Mouse (Mus musculus): Measurements from ENCODE around the gene Aven. TPM values are rescaled to one million over a fixed set of nuclear protein-coding genes. Genes with fewer than 3 reads are reported as not detected.

Aven gene
- polyA plus RNA-seq, 1 experiment from 2014 or later = 6.5 TPM

DNA sequence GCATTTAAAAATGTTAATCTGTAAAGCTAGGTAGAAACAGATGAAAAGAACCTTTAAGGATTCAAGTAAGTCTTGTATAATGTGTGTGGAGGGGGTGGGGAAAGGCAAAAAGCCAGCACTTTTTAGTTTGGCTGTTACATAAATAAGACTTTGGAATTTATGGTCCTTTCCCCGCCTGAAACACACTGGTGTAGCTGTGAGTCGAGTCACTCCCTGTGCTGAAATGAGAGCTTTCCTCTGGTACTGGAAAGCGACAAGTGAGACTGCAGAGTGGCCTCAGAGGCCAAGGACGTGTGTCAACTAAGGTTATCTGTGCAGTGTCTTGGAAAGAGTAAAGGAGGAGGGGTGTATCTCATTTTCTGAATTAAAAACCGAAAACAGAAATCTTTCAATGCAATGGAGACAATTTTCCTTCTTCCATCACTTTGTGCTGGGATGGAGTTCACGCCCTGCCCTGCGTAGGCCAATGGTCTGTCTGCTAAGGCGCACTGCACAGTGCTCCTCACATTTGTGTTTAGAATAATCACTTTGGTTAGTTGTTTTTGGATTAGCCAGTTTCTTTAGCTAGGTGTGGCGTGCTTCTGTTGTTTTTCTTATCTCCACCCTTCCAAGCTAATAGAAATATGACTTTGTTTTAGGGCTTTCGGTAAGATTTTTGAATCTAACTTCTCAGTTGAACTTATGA is 40.2 kb downstream of the Aven start:
- peaks cover 8% of the 10 kb centered on the region; the same call in 1 of the 2 replicates for H3K4me1 ChIP-seq
- no peaks in the 10 kb centered on the region for H3K27me3 ChIP-seq
- WGBS = 83% methylated on average over 10 of the region's 10 CpGs
- no peak overlapping the region for H3K9ac ChIP-seq
- ATAC-seq (ENCODE audit: low FRiP score) = no peak
- no peaks in the 10 kb centered on the region for H3K36me3 ChIP-seq
- no peak overlapping the region for H3K4me2 ChIP-seq (replicated peaks)
- no peak overlapping the region for H3K4me3 ChIP-seq
- no peak overlapping the region for H3K27ac ChIP-seq
- H3K9me3 ChIP-seq (replicated peaks) = no peaks in the 10 kb centered on the region

DNA sequence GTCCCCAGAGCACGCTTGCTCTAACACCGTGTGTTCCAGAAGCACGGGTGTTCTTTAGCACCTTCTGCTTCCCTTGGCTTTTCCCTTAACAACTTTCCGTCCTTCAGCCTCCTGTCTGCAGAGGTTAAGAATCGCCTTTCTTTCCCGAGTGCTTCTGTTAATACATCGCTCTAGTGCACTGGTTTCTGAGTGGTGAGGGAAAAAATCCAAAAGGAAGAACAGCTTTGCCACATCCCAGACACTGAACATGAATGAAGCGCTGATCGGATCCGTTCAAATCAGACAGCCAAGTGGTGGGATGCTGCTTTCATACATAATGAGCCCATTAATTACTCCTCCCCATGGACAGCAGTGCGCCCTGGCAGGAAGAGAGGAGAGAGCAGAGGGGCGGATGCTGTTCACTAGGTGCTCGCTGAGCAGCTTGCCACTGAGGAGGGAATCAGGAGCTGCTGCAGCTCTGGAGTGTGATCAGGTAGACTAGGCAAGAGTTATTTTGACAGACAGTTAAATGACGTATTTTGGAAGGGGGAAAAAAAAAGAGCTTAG is 42.0 kb downstream of the Aven start:
- Histone ChIP-seq H3K36me3 (no peaks in the 10 kb centered on the region), H3K27me3 (no peaks in the 10 kb centered on the region), H3K27ac (no peak overlapping the region), H3K9me3 (replicated peaks) (no peaks in the 10 kb centered on the region), H3K4me1 (peaks cover 8% of the 10 kb centered on the region; the same call in 1 of the 2 replicates), H3K9ac (peak overlapping the region; percentile 15; the same call in 1 of the 2 replicates), H3K4me2 (replicated peaks) (peak overlapping the region; percentile 27), H3K4me3 (no peak overlapping the region)
- ATAC-seq (ENCODE audit: low FRiP score) = peak; percentile 56; the same call in 1 of the 2 replicates
- 49% methylated on average over 14 of the region's 14 CpGs for WGBS

DNA sequence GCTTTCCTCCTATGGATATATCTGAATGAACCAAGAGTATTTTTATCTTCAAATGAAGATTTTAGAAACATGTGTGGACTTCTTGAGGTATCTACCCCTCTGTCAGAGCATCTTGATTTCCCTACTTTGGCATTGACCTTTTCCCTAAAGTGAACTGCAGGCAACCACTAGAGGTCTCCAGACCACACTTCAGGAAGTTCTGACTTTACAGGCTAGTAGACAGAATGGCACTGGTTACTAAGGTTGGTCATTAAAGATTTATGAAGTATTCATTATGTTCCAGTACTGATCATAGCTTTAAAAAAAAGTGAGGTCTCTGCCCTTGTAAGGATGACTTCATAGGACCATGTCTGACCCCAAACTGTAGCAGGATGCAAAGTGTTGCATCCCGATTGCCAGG is 46.0 kb downstream of the Aven start:
- Histone ChIP-seq H3K9ac (no peak overlapping the region), H3K27me3 (no peaks in the 10 kb centered on the region), H3K4me1 (peaks cover 13% of the 10 kb centered on the region), H3K36me3 (no peaks in the 10 kb centered on the region), H3K4me2 (replicated peaks) (no peak overlapping the region), H3K9me3 (replicated peaks) (no peaks in the 10 kb centered on the region), H3K4me3 (no peak overlapping the region), H3K27ac (no peak overlapping the region)
- WGBS = 95% methylated on average over 1 of the region's 1 CpGs
- no peak for ATAC-seq (ENCODE audit: low FRiP score)

DNA sequence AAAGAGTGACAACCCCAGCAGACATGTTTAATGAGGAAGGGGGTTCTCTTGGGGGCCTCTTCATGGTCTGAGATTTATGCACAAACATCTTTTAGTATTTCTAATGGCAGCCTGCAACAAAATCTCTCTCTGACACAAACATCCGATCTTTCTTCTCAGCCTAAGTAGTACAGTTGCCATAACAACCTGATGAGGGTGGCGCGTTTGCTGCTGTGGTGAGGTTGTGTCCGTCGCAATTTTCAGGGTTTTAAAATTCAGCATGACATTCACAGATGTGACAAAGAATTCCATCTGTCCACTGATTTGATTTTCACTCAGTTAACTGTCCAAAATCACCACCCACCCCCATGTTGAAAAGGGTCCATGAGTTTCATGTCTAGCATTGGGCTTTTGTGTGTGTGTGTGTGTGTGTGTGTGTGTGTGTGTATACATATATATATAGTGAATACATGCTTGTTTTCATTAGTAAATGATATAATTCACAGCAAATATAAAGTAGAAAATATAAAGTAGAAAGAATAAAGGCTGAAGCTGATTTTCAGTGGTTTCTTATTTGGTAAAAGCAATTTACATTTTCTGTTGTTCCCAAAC is 49.0 kb downstream of the Aven start:
- Histone ChIP-seq H3K4me3 (no peak overlapping the region), H3K27ac (no peak overlapping the region), H3K9ac (no peak overlapping the region), H3K27me3 (no peaks in the 10 kb centered on the region), H3K9me3 (replicated peaks) (no peaks in the 10 kb centered on the region), H3K4me1 (peaks cover 5% of the 10 kb centered on the region; the same call in 1 of the 2 replicates), H3K4me2 (replicated peaks) (no peak overlapping the region), H3K36me3 (no peaks in the 10 kb centered on the region)
- ATAC-seq (ENCODE audit: low FRiP score) = no peak
- 70% methylated on average over 5 of the region's 5 CpGs for WGBS

DNA sequence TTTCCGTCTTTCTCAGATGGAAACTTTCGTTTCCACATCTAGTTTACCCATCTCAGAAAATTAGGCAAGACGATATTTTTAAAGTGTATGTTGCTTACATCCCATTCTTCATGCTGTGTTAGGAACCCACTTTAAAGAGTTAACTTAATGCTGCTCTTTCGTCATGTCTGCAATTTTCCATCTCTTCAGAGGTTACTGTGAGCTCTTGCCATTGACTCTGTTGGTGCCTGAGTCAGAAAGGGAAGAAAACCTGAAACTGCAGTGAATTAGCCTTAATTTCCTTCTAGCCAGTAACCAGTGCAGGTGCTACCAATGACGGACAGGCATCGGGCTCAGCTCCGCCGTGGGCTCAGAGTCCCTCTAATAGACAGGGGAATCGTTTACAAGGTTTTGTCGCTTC is 63.8 kb downstream of the Aven start:
- 95% methylated on average over 10 of the region's 10 CpGs for WGBS
- ATAC-seq (ENCODE audit: low FRiP score) = no peak

DNA sequence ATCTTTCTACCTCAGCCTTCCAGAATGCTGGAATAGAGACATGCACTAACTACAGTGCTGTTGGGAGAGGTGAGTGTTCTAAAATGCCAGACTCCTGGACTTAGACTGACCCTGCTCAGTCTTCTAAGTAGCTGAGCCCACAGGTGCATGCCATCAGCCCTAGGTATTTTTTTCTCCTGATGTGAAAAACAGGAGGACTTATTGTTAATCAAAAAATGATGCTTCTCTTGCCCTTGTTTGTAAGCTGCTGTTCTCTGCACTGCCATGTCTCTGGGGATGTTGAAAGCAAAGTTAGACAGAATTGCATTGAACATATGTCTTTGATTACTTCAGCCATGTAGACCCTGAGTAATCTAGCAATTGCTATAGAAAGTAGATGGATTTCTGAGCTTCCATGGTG is 64.7 kb downstream of the Aven start:
- no peak overlapping the region for H3K4me3 ChIP-seq
- no peak overlapping the region for H3K27ac ChIP-seq
- H3K4me1 ChIP-seq = no peaks in the 10 kb centered on the region
- no peaks in the 10 kb centered on the region for H3K9me3 ChIP-seq (replicated peaks)
- H3K27me3 ChIP-seq = no peaks in the 10 kb centered on the region
- ATAC-seq (ENCODE audit: low FRiP score) = no peak
- no peaks in the 10 kb centered on the region for H3K36me3 ChIP-seq
- no peak overlapping the region for H3K4me2 ChIP-seq (replicated peaks)
- H3K9ac ChIP-seq = no peak overlapping the region

More for the DNA sequence above, 63.8 kb downstream of the Aven start:
- no peaks in the 10 kb centered on the region for H3K9me3 ChIP-seq (replicated peaks)
- no peak overlapping the region for H3K9ac ChIP-seq
- no peak overlapping the region for H3K27ac ChIP-seq
- no peak overlapping the region for H3K4me2 ChIP-seq (replicated peaks)
- no peaks in the 10 kb centered on the region for H3K36me3 ChIP-seq
- no peak overlapping the region for H3K4me3 ChIP-seq
- no peaks in the 10 kb centered on the region for H3K27me3 ChIP-seq
- H3K4me1 ChIP-seq = no peaks in the 10 kb centered on the region

DNA sequence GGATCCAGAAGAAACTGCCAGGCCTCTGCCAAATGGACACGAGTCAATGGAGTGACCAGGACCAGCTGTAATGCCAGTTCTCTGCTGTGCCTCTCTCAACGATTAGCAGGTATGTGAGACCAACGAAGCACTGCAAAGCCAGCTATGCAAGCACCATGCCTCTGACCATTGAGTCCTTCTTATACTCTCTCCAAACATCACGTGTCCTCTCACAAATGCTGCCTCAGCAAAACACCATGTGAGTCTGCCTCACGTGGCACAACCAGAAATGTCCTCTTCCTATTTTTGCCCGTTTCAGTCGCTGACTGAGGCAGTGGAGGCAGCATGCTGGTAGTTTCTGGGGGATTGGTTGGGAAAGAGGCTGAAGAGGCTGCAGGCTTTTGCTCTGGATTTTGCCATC is 68.8 kb downstream of the Aven start:
- H3K4me1 ChIP-seq = no peaks in the 10 kb centered on the region
- ATAC-seq (ENCODE audit: low FRiP score) = no peak
- H3K36me3 ChIP-seq = no peaks in the 10 kb centered on the region
- no peak overlapping the region for H3K4me2 ChIP-seq (replicated peaks)
- H3K4me3 ChIP-seq = no peak overlapping the region
- 91% methylated on average over 7 of the region's 7 CpGs for WGBS
- no peaks in the 10 kb centered on the region for H3K27me3 ChIP-seq
- H3K9ac ChIP-seq = no peak overlapping the region
- no peaks in the 10 kb centered on the region for H3K9me3 ChIP-seq (replicated peaks)
- H3K27ac ChIP-seq = no peak overlapping the region

DNA sequence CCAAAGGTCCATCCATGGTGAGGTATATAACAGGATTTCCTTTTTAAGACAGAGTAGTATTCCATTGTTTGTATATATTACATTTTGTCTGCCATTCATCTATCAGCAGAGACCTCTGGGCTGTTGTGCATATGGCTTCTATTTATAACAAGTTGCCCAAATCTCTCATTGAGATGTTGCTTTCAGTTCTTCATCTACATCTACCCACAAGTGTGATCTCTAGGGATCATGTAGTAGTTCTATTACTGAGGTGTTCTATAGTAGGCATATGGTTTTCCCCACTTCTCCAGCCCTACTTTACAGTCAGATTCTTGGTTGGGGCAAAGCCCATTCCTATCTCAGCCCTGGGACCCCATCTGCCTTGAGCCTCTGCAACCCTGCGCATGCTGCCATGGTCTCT is 72.3 kb downstream of the Aven start:
- WGBS = 100% methylated on average over 1 of the region's 1 CpGs
- H3K9ac ChIP-seq = no peak overlapping the region
- no peak overlapping the region for H3K4me2 ChIP-seq (replicated peaks)
- H3K9me3 ChIP-seq (replicated peaks) = no peaks in the 10 kb centered on the region
- H3K4me1 ChIP-seq = no peaks in the 10 kb centered on the region
- H3K4me3 ChIP-seq = no peak overlapping the region
- no peaks in the 10 kb centered on the region for H3K27me3 ChIP-seq
- ATAC-seq (ENCODE audit: low FRiP score) = no peak
- no peak overlapping the region for H3K27ac ChIP-seq
- no peaks in the 10 kb centered on the region for H3K36me3 ChIP-seq

DNA sequence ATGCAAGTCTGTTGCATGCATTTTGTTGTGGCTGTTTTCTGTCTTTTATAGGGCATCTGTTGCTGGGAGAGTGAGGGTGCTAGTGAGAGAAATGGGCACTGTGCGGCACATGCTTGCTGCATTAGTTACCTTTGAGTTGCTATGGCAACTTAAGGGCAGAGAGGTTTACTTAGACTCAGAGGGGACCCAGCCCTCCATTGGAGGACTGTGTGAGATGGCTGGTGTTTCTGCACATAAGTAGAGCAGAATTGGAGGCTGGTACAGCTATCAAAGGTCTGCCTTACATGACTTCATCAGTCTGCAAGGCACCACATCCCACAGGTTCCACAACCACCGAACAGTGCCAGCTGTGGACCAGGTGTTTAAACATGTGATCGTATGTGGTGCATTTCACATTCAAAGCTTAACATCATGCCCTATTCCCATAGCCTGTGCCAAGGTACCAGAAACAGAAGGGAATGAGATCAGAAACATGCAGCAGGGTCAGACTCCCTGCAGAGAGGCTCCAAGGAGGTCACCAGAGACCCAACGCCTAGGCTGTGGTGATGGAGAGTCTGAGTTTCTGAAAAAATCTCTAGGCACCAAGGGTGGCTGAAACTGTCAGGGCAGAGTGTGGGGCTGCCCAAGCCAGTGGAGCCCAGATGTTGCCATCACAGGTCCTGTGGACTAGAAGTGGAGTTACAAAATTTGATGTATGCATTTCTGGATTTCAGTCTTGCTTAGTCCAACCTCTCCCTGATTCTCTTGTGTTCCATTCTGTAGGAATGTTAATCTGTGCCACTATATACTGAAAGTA is 73.7 kb downstream of the Aven start:
- Histone ChIP-seq H3K36me3 (no peaks in the 10 kb centered on the region), H3K27ac (no peak overlapping the region), H3K4me3 (no peak overlapping the region), H3K9me3 (replicated peaks) (no peaks in the 10 kb centered on the region), H3K4me2 (replicated peaks) (no peak overlapping the region), H3K9ac (no peak overlapping the region), H3K27me3 (no peaks in the 10 kb centered on the region), H3K4me1 (no peaks in the 10 kb centered on the region)
- 64% methylated on average over 4 of the region's 4 CpGs for WGBS
- no peak for ATAC-seq (ENCODE audit: low FRiP score)

DNA sequence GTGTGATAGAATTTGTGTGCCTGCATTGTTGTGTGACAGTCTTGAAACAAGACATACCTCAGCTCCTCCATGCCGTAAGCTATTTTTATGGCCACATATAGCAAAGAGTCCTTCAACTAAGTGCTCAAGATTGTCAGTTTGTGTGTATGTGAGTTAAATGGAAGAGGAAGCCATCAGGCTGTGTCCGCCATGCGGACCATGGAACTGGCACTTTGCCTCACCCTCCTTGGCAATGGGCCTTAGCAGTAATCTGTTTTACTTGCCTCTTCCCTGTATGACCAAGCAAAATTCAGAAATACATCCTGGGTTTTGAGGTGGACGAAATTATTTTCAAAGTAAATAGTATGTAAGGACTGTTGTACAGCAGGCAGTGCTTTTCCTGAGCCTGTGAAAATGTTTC is 75.0 kb downstream of the Aven start:
- Histone ChIP-seq H3K4me3 (no peak overlapping the region), H3K4me2 (replicated peaks) (no peak overlapping the region), H3K9me3 (replicated peaks) (no peaks in the 10 kb centered on the region), H3K27me3 (no peaks in the 10 kb centered on the region), H3K4me1 (no peaks in the 10 kb centered on the region), H3K36me3 (no peaks in the 10 kb centered on the region), H3K9ac (no peak overlapping the region), H3K27ac (no peak overlapping the region)
- 89% methylated on average over 4 of the region's 4 CpGs for WGBS
- ATAC-seq (ENCODE audit: low FRiP score) = no peak

DNA sequence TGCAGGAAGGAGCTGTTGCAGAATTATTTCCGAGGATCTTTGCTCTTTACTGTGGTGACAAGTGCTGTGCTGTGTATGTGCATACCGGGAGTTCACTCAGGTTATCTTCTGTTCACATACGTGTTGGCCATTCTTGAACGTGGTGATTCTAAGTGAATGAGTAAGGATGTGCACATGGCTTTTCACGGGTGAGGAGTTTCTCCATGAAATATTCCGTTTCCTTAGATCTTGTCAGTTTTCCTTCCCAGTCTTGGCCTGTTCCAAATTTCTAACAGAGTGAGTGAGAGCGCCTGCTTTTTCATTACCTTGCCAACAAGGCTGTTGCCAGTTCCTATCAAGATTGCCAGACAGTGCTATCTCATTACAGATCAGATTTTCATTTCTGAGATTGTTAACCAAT is 98.2 kb downstream of the Aven start:
- no peaks in the 10 kb centered on the region for H3K27me3 ChIP-seq
- H3K4me1 ChIP-seq = no peaks in the 10 kb centered on the region
- no peak overlapping the region for H3K27ac ChIP-seq
- H3K36me3 ChIP-seq = no peaks in the 10 kb centered on the region
- no peak overlapping the region for H3K4me2 ChIP-seq (replicated peaks)
- no peaks in the 10 kb centered on the region for H3K9me3 ChIP-seq (replicated peaks)
- ATAC-seq (ENCODE audit: low FRiP score) = no peak
- no peak overlapping the region for H3K4me3 ChIP-seq
- 83% methylated on average over 7 of the region's 7 CpGs for WGBS
- no peak overlapping the region for H3K9ac ChIP-seq

DNA sequence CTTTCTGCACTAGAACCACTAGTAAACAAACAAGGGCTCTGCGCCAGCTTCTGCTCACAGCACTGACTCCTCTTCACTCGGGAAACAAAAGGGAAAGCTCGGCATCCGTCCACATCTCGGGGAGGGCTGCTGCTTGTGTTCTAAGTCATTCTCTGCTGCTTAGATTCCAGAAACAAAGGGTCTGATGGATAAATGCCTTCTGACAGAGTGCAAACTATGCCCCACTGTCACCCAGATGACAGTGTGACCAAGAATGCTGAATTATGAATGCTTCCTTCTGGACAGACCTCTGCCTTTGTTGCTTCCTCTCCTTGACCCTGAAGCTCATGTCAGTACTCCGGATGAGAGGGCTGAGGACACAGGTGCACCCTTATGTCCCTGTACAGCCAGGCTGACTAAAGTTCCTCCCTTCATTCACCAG is 98.7 kb downstream of the Aven start:
- peak; percentile 50; the same call in 1 of the 2 replicates for ATAC-seq (ENCODE audit: low FRiP score)
- Histone ChIP-seq H3K27me3 (no peaks in the 10 kb centered on the region), H3K36me3 (no peaks in the 10 kb centered on the region), H3K4me3 (no peak overlapping the region), H3K4me1 (no peaks in the 10 kb centered on the region), H3K27ac (no peak overlapping the region), H3K9ac (no peak overlapping the region), H3K4me2 (replicated peaks) (no peak overlapping the region), H3K9me3 (replicated peaks) (no peaks in the 10 kb centered on the region)
- 43% methylated on average over 6 of the region's 6 CpGs for whole genome bisulfite sequencing
